ENCODE assay signal across 8 mouse cellular contexts in the genomic region with DNA sequence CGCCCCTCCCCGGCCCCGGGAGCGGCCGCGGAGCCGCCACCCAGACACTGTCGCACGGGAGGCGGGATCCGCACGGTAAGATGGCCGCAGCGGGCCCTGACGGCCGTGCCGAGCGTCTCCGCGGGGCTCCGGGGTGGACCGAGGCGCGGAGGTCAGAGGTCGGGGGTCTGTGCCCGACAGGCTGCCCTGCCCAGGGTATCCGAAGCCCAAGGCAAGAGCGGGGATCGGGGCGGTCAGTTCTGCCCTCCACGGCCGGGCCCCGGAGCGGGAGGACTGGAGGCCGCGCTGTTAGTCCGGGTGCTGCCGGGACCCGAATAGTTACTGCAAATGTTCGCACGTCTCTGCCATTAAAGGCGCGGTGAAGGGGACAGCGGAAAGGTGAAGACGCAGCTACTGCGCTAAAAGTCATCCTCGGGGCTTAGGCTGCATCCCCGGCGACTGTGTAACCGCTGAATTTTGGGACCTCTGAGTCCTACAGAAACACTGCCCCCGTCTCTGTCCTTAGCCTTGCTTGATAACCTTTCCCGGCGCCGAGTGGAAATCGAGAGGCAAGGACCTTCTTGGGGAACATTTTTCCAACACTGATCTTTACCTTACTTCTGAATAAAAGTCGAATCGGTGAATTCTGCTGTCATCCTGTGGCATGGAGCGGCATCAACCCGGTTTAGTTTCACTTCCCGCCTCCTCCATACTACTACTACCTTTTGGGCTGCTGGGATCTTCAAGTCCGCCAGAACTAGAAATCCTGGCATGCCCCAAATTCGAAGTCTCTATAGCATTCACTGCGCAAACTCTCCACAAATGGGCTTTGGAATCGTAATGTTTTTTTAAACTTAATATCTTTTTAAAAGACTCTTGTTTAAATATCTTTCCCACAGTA. TPM values are rescaled to one million over a fixed set of nuclear protein-coding genes. Genes with fewer than 3 reads are reported as not detected.
DNase-seq lines count a peak whose midpoint lies in the region; ATAC-seq and TF ChIP-seq lines count a peak whose summit lies in the region.

No protein-coding gene starts in this region.

- TF ChIP-seq CTCF in CH12.LX (conservative IDR thresholded peaks at IDR 0.05 in 1 of 2, IDR thresholded peaks at IDR 0.05 in 1 of 2; ENCODE audit: low read depth in 2 of 2, low read length in 2 of 2) = no peak
- TF ChIP-seq CTCF in embryonic fibroblast, embryonic 13.5 days (IDR thresholded peaks at IDR 0.05; ENCODE audit: borderline replicate concordance, insufficient read depth, low read length) = no peak

- ATAC-seq in heart, embryonic 12.5 days (ENCODE audit: insufficient number of reproducible peaks, low FRiP score) = peak; percentile 52
- ATAC-seq in limb, embryonic 13.5 days (ENCODE audit: low FRiP score, low read depth) = no peak

- peak overlapping the region; percentile 100 for H3K4me3 ChIP-seq in heart, embryonic 12.5 days
- peak overlapping the region; percentile 92 to 100 (median 96) for H3K4me3 ChIP-seq in CH12.LX (replicated peaks in 1 of 3; ENCODE audit: low read depth in 2 of 3, low read length in 2 of 3, poor library complexity in 1 of 3)
- H3K4me3 ChIP-seq in embryonic fibroblast, embryonic 13.5 days (ENCODE audit: insufficient read depth, low read length) = peak overlapping the region; percentile 77
- H3K4me3 ChIP-seq in limb, embryonic 13.5 days = peak overlapping the region; percentile 98

- no peak for TF ChIP-seq POLR2A in CH12.LX (IDR thresholded peaks at IDR 0.05; ENCODE audit: low read depth, low read length)
- no peak; the same call in 1 of the 2 replicates for TF ChIP-seq POLR2A in embryonic fibroblast, embryonic 13.5 days (IDR thresholded peaks at IDR 0.05; ENCODE audit: low read depth, low read length)

- DNase-seq in heart, postnatal 4 days = no peak
- DNase-seq in CH12.LX (ENCODE audit: extremely low read depth) = no peak
- DNase-seq in splenic B cell, adult 2 months (ENCODE audit: low read depth, low spot score) = peak; percentile 48
- no peak for DNase-seq in cerebellum, adult 8-10 months
- no peak for DNase-seq in gastrocnemius, postnatal 36 days

- H3K9ac ChIP-seq in heart, embryonic 12.5 days = peak overlapping the region; percentile 99
- peak overlapping the region; percentile 97 for H3K9ac ChIP-seq in CH12.LX (ENCODE audit: insufficient read depth, low read depth)
- peak overlapping the region; percentile 99 for H3K9ac ChIP-seq in limb, embryonic 13.5 days

- TF ChIP-seq EP300 in CH12.LX (IDR thresholded peaks at IDR 0.05; ENCODE audit: low read length) = no peak

- intact Hi-C loops in gastrocnemius, postnatal 36 days (cut with DNase I) = no loop called here

- dilution Hi-C loops in CH12.LX (cut with MboI; ENCODE audit: extremely low pct_ligation_motif_present, extremely low pct_unique_long_range_greater_than_20kb, low sequenced_read_pairs) = no loop called here

- H3K4me1 ChIP-seq in heart, embryonic 12.5 days (replicated peaks) = peaks cover 26% of the 10 kb centered on the region
- H3K4me1 ChIP-seq in CH12.LX (ENCODE audit: control insufficient read depth in 1 of 2, insufficient read depth in 2 of 2) = peaks cover 2 to 42% of the 10 kb centered on the region in 2 experiments; a peak in 2 of 4 replicates
- 0 out of 2 replicates have a peak, but pooled peaks cover 4% of the 10 kb centered on the region for H3K4me1 ChIP-seq in embryonic fibroblast, embryonic 13.5 days (ENCODE audit: control insufficient read depth, insufficient read depth, low read length)
- H3K4me1 ChIP-seq in limb, embryonic 13.5 days = peaks cover 25% of the 10 kb centered on the region

- H3K27ac ChIP-seq in heart, embryonic 12.5 days (ENCODE audit: poor library complexity, severe bottlenecking) = peak overlapping the region; percentile 94
- peak overlapping the region; percentile 57 for H3K27ac ChIP-seq in CH12.LX (ENCODE audit: insufficient read depth, low read depth)
- peak overlapping the region; percentile 54 for H3K27ac ChIP-seq in embryonic fibroblast, embryonic 13.5 days (ENCODE audit: insufficient read depth, low read length)
- peak overlapping the region; percentile 84 for H3K27ac ChIP-seq in limb, embryonic 13.5 days

- H3K79me2 ChIP-seq in CH12.LX (replicated peaks; ENCODE audit: control insufficient read depth, extremely low read depth, insufficient read depth, poor library complexity, severe bottlenecking) = peaks cover 63% of the 10 kb centered on the region

- no peaks in the 10 kb centered on the region for H3K27me3 ChIP-seq in heart, embryonic 12.5 days (replicated peaks)
- no peaks in the 10 kb centered on the region for H3K27me3 ChIP-seq in CH12.LX (replicated peaks)
- no peaks in the 10 kb centered on the region for H3K27me3 ChIP-seq in limb, embryonic 13.5 days
- H3K27me3 ChIP-seq in splenic B cell, adult 2 months (ENCODE audit: control insufficient read depth, insufficient read depth, low read length, poor library complexity, severe bottlenecking) = no peaks in the 10 kb centered on the region

- WGBS in heart, embryonic 12.5 days = 2% methylated on average over 64 of the region's 64 CpGs
- WGBS in limb, embryonic 13.5 days = 2% methylated on average over 61 of the region's 64 CpGs

- H3K36me3 ChIP-seq in heart, embryonic 12.5 days = peaks cover 17% of the 10 kb centered on the region
- H3K36me3 ChIP-seq in CH12.LX (replicated peaks in 1 of 2; ENCODE audit: control insufficient read depth in 1 of 2, insufficient read depth in 1 of 2, low read length in 1 of 2) = peaks cover 10 to 40% of the 10 kb centered on the region in 2 experiments
- peaks cover 41% of the 10 kb centered on the region for H3K36me3 ChIP-seq in limb, embryonic 13.5 days
- peaks cover 10% of the 10 kb centered on the region for H3K36me3 ChIP-seq in splenic B cell, adult 2 months (ENCODE audit: control insufficient read depth, insufficient read depth, low read length, poor library complexity, severe bottlenecking)

- H3K4me2 ChIP-seq in heart, embryonic 12.5 days = peak overlapping the region; percentile 83
- H3K4me2 ChIP-seq in CH12.LX (ENCODE audit: insufficient read depth, low read depth, poor library complexity, severe bottlenecking) = peak overlapping the region; percentile 53
- peak overlapping the region; percentile 75 for H3K4me2 ChIP-seq in limb, embryonic 13.5 days (replicated peaks)

- TF ChIP-seq RAD21 in CH12.LX (IDR thresholded peaks at IDR 0.05; ENCODE audit: low read depth, low read length) = no peak

- no peaks in the 10 kb centered on the region for H3K9me3 ChIP-seq in heart, embryonic 12.5 days (replicated peaks)
- H3K9me3 ChIP-seq in CH12.LX (replicated peaks; ENCODE audit: low read length) = no peaks in the 10 kb centered on the region
- no peaks in the 10 kb centered on the region for H3K9me3 ChIP-seq in limb, embryonic 13.5 days

- in situ Hi-C loops in CH12.LX (cut with MboI; ENCODE audit: low pct_ligation_motif_present, low pct_unique_long_range_greater_than_20kb, low sequenced_read_pairs) = loop anchor here (25.0 kb wide), 1 partner anchor 652 kb away; a partner anchor contains a TSS

TF ChIP-seq in CH12.LX, 34 proteins besides CTCF, POLR2A, EP300 and RAD21:
- TF ChIP-seq ZC3H11A (IDR thresholded peaks at IDR 0.05; ENCODE audit: low read depth, low read length) (no peak), RCOR1 (conservative IDR thresholded peaks at IDR 0.05; ENCODE audit: low read depth, low read length) (no peak), ZMIZ1 (IDR thresholded peaks at IDR 0.05; ENCODE audit: low read depth, low read length) (no peak), NELFE (IDR thresholded peaks at IDR 0.05; ENCODE audit: low read depth, low read length) (no peak; the same call in 1 of the 2 replicates), CHD2 (IDR thresholded peaks at IDR 0.05; ENCODE audit: low read length) (no peak), MEF2A (IDR thresholded peaks at IDR 0.05; ENCODE audit: borderline replicate concordance, low read depth, low read length) (no peak), USF2 (conservative IDR thresholded peaks at IDR 0.05; ENCODE audit: low read depth, low read length) (no peak), MXI1 (IDR thresholded peaks at IDR 0.05; ENCODE audit: low read depth, low read length) (peak; percentile 41; the same call in 1 of the 2 replicates), SIN3A (IDR thresholded peaks at IDR 0.05; ENCODE audit: low read length) (peak; percentile 46; the same call in 1 of the 2 replicates), NRF1 (IDR thresholded peaks at IDR 0.05; ENCODE audit: low read depth, low read length) (no peak), IRF4 (IDR thresholded peaks at IDR 0.05; ENCODE audit: low read depth, low read length) (peak; percentile 65; the same call in 1 of the 2 replicates), UBTF (IDR thresholded peaks at IDR 0.05; ENCODE audit: low read depth, low read length) (no peak)

RNA-seq across cellular contexts. Expression of a gene that starts 0.6 kb away (rescaled TPM):
- polyA plus RNA-seq in heart, embryonic 12.5 days (2016; fragmentation: Nextera tagmentation; extraction: Ambion mirVana) = 45.3 and 47.8 TPM in 2 replicates
- 10 to 100 TPM; 68.5 to 69.9 TPM for total RNA-seq in heart, postnatal 4 days (2021)
- total RNA-seq in CH12.LX (2012; rRNA removed) = 15.6 and 21.7 TPM in 2 replicates
- total RNA-seq in CH12.LX (2014; rRNA removed) = 32.1 and 32.5 TPM in 2 replicates
- polyA plus RNA-seq in CH12.LX (2012; ENCODE audit: insufficient read length, low read depth) = 44.1 and 45.4 TPM in 2 replicates
- polyA plus RNA-seq in embryonic fibroblast, embryonic 13.5 days (2011; ENCODE audit: insufficient read length, low read depth, missing spikeins) = 58.0 and 71.8 TPM in 2 replicates
- 63.0 and 63.8 TPM in 2 replicates for polyA plus RNA-seq in limb, embryonic 13.5 days (2015; fragmentation: Nextera tagmentation; extraction: Ambion mirVana)
- total RNA-seq in gastrocnemius, postnatal 36 days (2021) = 10 to 100 TPM; 32.1 to 33.8 TPM

RNA-seq across cellular contexts. Expression of a gene that starts 0.7 kb away (rescaled TPM):
- polyA plus RNA-seq in heart, embryonic 12.5 days (2016; fragmentation: Nextera tagmentation; extraction: Ambion mirVana) = 23.6 and 24.2 TPM in 2 replicates
- total RNA-seq in heart, postnatal 4 days (2021) = 10 to 100 TPM; 40.5 to 44.0 TPM
- 24.9 and 30.0 TPM in 2 replicates for total RNA-seq in CH12.LX (2012; rRNA removed)
- 15.5 and 16.4 TPM in 2 replicates for total RNA-seq in CH12.LX (2014; rRNA removed)
- 25.0 and 25.8 TPM in 2 replicates for polyA plus RNA-seq in CH12.LX (2012; ENCODE audit: insufficient read length, low read depth)
- 29.3 and 31.3 TPM in 2 replicates for polyA plus RNA-seq in embryonic fibroblast, embryonic 13.5 days (2011; ENCODE audit: insufficient read length, low read depth, missing spikeins)
- polyA plus RNA-seq in limb, embryonic 13.5 days (2015; fragmentation: Nextera tagmentation; extraction: Ambion mirVana) = 30.4 and 31.5 TPM in 2 replicates
- 10 to 100 TPM; 14.3 to 17.5 TPM for total RNA-seq in gastrocnemius, postnatal 36 days (2021)

RNA-seq across cellular contexts. Expression of a gene that starts 14.5 kb away (rescaled TPM):
- 0.59 and 0.69 TPM in 2 replicates for polyA plus RNA-seq in heart, embryonic 12.5 days (2016; fragmentation: Nextera tagmentation; extraction: Ambion mirVana)
- under 1 TPM; 0.69 to 0.88 TPM for total RNA-seq in heart, postnatal 4 days (2021)
- total RNA-seq in CH12.LX (2012; rRNA removed) (13.4 and 16.2 TPM in 2 replicates), CH12.LX (2014; rRNA removed) (6.5 and 7.2 TPM in 2 replicates)
- 23.7 and 26.0 TPM in 2 replicates for polyA plus RNA-seq in CH12.LX (2012; ENCODE audit: insufficient read length, low read depth)
- 1.5 and 2.9 TPM in 2 replicates for polyA plus RNA-seq in embryonic fibroblast, embryonic 13.5 days (2011; ENCODE audit: insufficient read length, low read depth, missing spikeins)
- 0.62 and 0.98 TPM in 2 replicates for polyA plus RNA-seq in limb, embryonic 13.5 days (2015; fragmentation: Nextera tagmentation; extraction: Ambion mirVana)
- under 1 TPM in 1 of 2 experiments, not detected in 1; 0.33 TPM for total RNA-seq in gastrocnemius, postnatal 36 days (2021)
